Mouse (Mus musculus): Measurements from ENCODE around the gene Hmx2.

Gene Hmx2

DNA sequence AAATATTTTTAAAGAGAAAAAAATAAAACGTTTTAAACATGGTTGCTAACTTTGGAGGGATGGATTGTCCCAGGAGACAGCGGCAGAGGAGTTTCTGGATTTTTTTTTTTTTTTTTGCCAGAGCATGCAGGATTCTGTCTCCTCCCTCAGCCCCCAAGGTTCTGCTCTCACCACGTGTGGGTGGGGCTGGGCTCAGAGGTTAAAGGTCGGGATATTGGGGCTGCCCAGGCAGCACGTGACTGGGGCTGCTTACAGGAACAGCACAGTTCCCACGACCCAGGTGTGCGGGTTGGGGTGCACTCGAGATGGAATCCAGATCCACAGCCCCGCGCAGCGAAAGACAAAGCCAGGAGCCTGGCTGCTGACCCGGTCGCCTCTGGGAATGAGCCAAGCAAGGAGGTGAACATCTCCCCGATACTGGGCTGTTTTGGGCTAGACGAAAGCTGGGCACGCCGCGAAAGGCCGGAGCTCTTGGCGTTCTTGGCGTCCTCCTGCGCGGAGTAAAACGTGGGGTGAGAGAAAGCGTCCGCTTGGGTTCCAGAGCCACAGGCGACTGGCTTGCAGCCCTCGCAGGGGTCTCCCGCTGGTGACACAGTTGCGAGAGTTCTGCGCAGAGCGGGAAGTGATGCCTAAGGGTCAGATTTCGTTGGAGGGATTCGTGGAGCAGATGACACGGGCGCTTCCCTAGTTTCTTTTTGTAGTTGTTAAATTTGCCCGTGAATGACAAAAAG, 8.1 kb downstream of the Hmx2 start:
- DNase-seq (ENCODE audit: low read depth, low spot score), result no peak

GRCm38 (mm10) chr7:131557751-131558150, 9.2 kb downstream of the Hmx2 start:
- no peak for DNase-seq (ENCODE audit: low read depth, low spot score)

GRCm38 (mm10) chr7:131559986-131560696, 11.6 kb downstream of the Hmx2 start, which contains the start of gene Bub3:
Gene Bub3 (plus strand): TSS chr7:131560222.
- DNase-seq (ENCODE audit: low read depth, low spot score), result peak; percentile 91

- no peak for DNase-seq (ENCODE audit: low read depth, low spot score)
These were observed 12.1 kb downstream of the Hmx2 start for GRCm38 (mm10) chr7:131560697-131561042.

DNA sequence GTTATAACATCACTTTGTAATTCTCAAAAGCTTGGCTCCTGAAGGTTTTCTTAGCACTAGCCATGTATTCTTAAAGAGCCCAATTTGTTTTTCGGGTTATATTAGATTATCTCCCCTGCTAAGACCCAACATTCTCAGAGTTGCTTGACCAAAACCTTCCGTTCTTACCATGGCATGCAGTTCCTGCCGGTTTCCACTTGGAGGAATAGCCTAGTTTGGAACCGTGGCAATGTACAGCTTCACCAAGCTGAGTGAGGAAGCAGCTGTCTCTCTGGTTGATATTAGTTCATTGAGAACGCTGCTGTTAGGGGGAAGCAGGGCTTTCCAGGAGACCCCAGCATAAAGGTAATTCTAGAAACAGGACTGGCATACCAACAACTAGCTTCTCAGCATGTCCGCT, 26.7 kb downstream of the Hmx2 start:
- no peak for DNase-seq (ENCODE audit: low read depth, low spot score)

GRCm38 (mm10) chr7:131582178-131582577, 33.6 kb downstream of the Hmx2 start:
- DNase-seq (ENCODE audit: low read depth, low spot score), result no peak

- DNase-seq (ENCODE audit: low read depth, low spot score), result peak; percentile 12
These were observed 37.0 kb downstream of the Hmx2 start for GRCm38 (mm10) chr7:131585551-131585950.

- DNase-seq (ENCODE audit: low read depth, low spot score), result no peak
These were observed 49.4 kb downstream of the Hmx2 start for GRCm38 (mm10) chr7:131597779-131598482.

- no peak for DNase-seq (ENCODE audit: low read depth, low spot score)
These were observed 49.9 kb downstream of the Hmx2 start for GRCm38 (mm10) chr7:131598483-131598824.

DNA sequence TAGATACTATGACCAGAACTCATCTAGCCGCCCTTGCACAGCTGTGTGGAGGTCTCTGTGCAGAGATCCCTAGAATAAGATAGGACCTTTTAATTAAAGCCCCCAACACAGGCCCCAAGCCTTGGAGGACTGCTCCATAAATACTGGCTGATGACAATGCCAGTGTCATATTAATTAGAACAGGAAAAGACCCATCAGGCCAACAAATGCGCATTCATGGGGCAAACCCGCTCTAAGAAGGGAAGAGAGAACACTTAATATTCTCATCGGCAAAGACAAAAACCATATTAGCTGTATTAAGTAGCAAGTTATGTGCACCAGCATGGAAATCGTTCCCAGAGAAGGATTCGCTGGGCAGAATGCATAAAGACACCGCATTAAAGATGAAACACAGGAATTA, 53.5 kb downstream of the Hmx2 start:
- DNase-seq (ENCODE audit: low read depth, low spot score), result no peak

- DNase-seq (ENCODE audit: low read depth, low spot score), result no peak
These were observed 54.6 kb downstream of the Hmx2 start for GRCm38 (mm10) chr7:131603186-131603585.

DNA sequence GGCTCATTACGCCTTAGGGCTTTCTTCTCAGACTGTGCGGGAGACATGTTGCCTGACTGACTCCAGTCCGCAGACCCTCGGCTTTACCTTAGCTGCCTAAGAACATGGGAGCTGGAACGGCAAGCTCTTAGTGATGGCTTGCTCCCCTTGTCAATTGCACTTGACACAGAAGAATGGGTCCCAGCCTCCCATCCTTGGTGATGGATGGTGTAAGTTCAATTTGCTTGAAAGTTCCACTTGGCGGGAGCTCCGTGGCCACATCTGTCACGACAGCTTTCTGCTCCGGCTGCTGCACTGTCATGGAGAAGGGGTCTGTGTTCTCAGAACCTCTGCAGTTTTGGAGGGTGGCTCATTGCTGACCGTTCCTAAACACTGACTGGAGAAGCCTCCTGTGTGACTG, 56.4 kb downstream of the Hmx2 start:
- no peak for DNase-seq (ENCODE audit: low read depth, low spot score)

DNA sequence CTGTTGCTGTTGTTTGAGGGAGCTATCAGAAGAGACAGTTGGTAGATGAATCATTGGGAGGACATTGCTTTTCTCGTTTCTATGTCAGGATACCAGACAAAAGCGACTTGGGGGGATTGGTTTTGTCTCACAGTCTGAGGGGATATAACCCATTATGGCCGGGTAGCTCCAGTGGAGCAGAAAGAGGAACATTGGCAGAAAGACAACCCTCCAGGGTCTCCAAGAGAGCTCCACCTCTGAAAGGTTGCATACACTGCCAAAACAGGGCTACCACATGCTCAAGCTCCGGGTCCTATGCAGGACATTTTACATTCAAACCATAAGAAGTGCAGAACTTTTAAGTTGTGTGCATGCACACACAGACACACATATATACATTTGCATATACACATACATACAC, 56.9 kb downstream of the Hmx2 start:
- DNase-seq (ENCODE audit: low read depth, low spot score), result no peak

Data from brain, embryonic 18.5 days (tissue).